Mouse (Mus musculus): ENCODE results near the gene Psmb3. TPM values are rescaled to one million over a fixed set of nuclear protein-coding genes. Genes with fewer than 3 reads are reported as not detected.

Gene Psmb3
- total and polyA plus RNA-seq, 3 experiments, result 560 to 1,251 (median 863) TPM

GRCm38 (mm10) chr11:97745331-97745721 lies 42.1 kb downstream of the Psmb3 start:
- no peak for DNase-seq (ENCODE audit: extremely low read depth)
- Histone ChIP-seq H3K9me3 (replicated peaks; ENCODE audit: low read length) (no peaks in the 10 kb centered on the region), H3K9ac (ENCODE audit: insufficient read depth, low read depth) (no peak overlapping the region; the same call in 1 of the 2 replicates), H3K27me3 (replicated peaks) (no peaks in the 10 kb centered on the region), H3K36me3 (replicated peaks in 1 of 2; ENCODE audit: control insufficient read depth in 1 of 2, insufficient read depth in 1 of 2, low read length in 1 of 2) (peaks cover 27 to 52% of the 10 kb centered on the region in 2 experiments), H3K4me3 (replicated peaks in 1 of 3; ENCODE audit: low read depth in 2 of 3, low read length in 2 of 3, poor library complexity in 1 of 3) (peak overlapping the region; percentile 24 to 73 (median 58)), H3K79me2 (replicated peaks; ENCODE audit: control insufficient read depth, extremely low read depth, insufficient read depth, poor library complexity, severe bottlenecking) (peaks cover 19% of the 10 kb centered on the region), H3K4me1 (ENCODE audit: control insufficient read depth in 1 of 2, insufficient read depth in 2 of 2) (peaks cover 6 to 27% of the 10 kb centered on the region in 2 experiments), H3K27ac (ENCODE audit: insufficient read depth, low read depth) (no peak overlapping the region), H3K4me2 (ENCODE audit: insufficient read depth, low read depth, poor library complexity, severe bottlenecking) (peak overlapping the region; percentile 58)
- dilution Hi-C loops (cut with MboI; ENCODE audit: extremely low pct_ligation_motif_present, extremely low pct_unique_long_range_greater_than_20kb, low sequenced_read_pairs) (no loop called here), in situ Hi-C loops (cut with MboI; ENCODE audit: low pct_ligation_motif_present, low pct_unique_long_range_greater_than_20kb, low sequenced_read_pairs) (no loop called here)
- TF ChIP-seq POLR2A (IDR thresholded peaks at IDR 0.05; ENCODE audit: low read depth, low read length) (peak; percentile 15; the same call in 1 of the 2 replicates), UBTF (IDR thresholded peaks at IDR 0.05; ENCODE audit: low read depth, low read length) (no peak), JUN (IDR thresholded peaks at IDR 0.05; ENCODE audit: insufficient read depth, low read depth, low read length) (no peak)

GRCm38 (mm10) chr11:97747773-97748172 lies 44.6 kb downstream of the Psmb3 start:
- Histone ChIP-seq H3K4me2 (ENCODE audit: insufficient read depth, low read depth, poor library complexity, severe bottlenecking) (no peak overlapping the region), H3K4me3 (replicated peaks in 1 of 3; ENCODE audit: low read depth in 2 of 3, low read length in 2 of 3, poor library complexity in 1 of 3) (no peak overlapping the region), H3K27me3 (replicated peaks) (no peaks in the 10 kb centered on the region), H3K4me1 (ENCODE audit: control insufficient read depth in 1 of 2, insufficient read depth in 2 of 2) (peaks cover 0 to 9% of the 10 kb centered on the region in 2 experiments; a peak in 2 of 4 replicates), H3K9me3 (replicated peaks; ENCODE audit: low read length) (peaks cover 5% of the 10 kb centered on the region), H3K79me2 (replicated peaks; ENCODE audit: control insufficient read depth, extremely low read depth, insufficient read depth, poor library complexity, severe bottlenecking) (peaks cover 8% of the 10 kb centered on the region; the same call in 1 of the 2 replicates), H3K36me3 (replicated peaks in 1 of 2; ENCODE audit: control insufficient read depth in 1 of 2, insufficient read depth in 1 of 2, low read length in 1 of 2) (peaks cover 50 to 65% of the 10 kb centered on the region in 2 experiments), H3K9ac (ENCODE audit: insufficient read depth, low read depth) (no peak overlapping the region), H3K27ac (ENCODE audit: insufficient read depth, low read depth) (no peak overlapping the region)
- TF ChIP-seq MEF2A (IDR thresholded peaks at IDR 0.05; ENCODE audit: borderline replicate concordance, low read depth, low read length) (no peak), ZMIZ1 (IDR thresholded peaks at IDR 0.05; ENCODE audit: low read depth, low read length) (no peak), MXI1 (IDR thresholded peaks at IDR 0.05; ENCODE audit: low read depth, low read length) (no peak), GABPA (IDR thresholded peaks at IDR 0.05; ENCODE audit: insufficient replicate concordance, low read depth, low read length) (no peak), ZKSCAN1 (IDR thresholded peaks at IDR 0.05; ENCODE audit: borderline replicate concordance, low read depth, low read length) (no peak), SMC3 (IDR thresholded peaks at IDR 0.05; ENCODE audit: low read depth, low read length) (no peak), MAX (IDR thresholded peaks at IDR 0.05; ENCODE audit: low read length) (no peak), BHLHE40 (IDR thresholded peaks at IDR 0.05; ENCODE audit: low read depth, low read length) (no peak), POLR2A (IDR thresholded peaks at IDR 0.05; ENCODE audit: low read depth, low read length) (no peak), ZC3H11A (IDR thresholded peaks at IDR 0.05; ENCODE audit: low read depth, low read length) (no peak), ETS1 (conservative IDR thresholded peaks at IDR 0.05; ENCODE audit: low read depth, low read length) (no peak), TCF12 (IDR thresholded peaks at IDR 0.05; ENCODE audit: low read depth, low read length) (no peak), USF2 (conservative IDR thresholded peaks at IDR 0.05; ENCODE audit: low read depth, low read length) (no peak), CHD2 (IDR thresholded peaks at IDR 0.05; ENCODE audit: low read length) (no peak), MAZ (IDR thresholded peaks at IDR 0.05; ENCODE audit: low read depth, low read length) (no peak), HCFC1 (IDR thresholded peaks at IDR 0.05; ENCODE audit: low read depth, low read length) (no peak)
- DNase-seq (ENCODE audit: extremely low read depth), result no peak
- in situ Hi-C loops (cut with MboI; ENCODE audit: low pct_ligation_motif_present, low pct_unique_long_range_greater_than_20kb, low sequenced_read_pairs), result no loop called here
- dilution Hi-C loops (cut with MboI; ENCODE audit: extremely low pct_ligation_motif_present, extremely low pct_unique_long_range_greater_than_20kb, low sequenced_read_pairs), result no loop called here

Data from CH12.LX (cell line).